Mouse (Mus musculus) MEL (cell line): Measurements from ENCODE around the gene Yeats4. TPM values are rescaled to one million over a fixed set of nuclear protein-coding genes. Genes with fewer than 3 reads are reported as not detected.
"Not testable (repeated sequence)": the region's sequence is repeated elsewhere in the genome, so short reads cannot be mapped to it uniquely, and the experiment has no call there.

ENCODE experiments used
- DNase-seq: peaks from one replicate; pipeline ENCODE4 v3.0.0; 2011; ENCODE audit warnings: low read depth, low spot score
- H3K27ac ChIP-seq: 2 replicates; pipeline ENCODE4 v1.5.1; 2012; ENCODE audit warnings: low read depth, mild to moderate bottlenecking, control low read depth, low read length, moderate library complexity; ENCODE audit not compliant: control insufficient read depth
- H3K27me3 ChIP-seq, 2 experiments: fragments of 150-350 bp in 1 of 2; sonication (generic) in 1 of 2; 2 replicates each; pipeline ENCODE4 v1.6.1; 2012; ENCODE audit warnings: low read length in 2 of 2, mild to moderate bottlenecking in 2 of 2, improper control_type of control experiment in 1 of 2, moderate library complexity in 1 of 2; ENCODE audit not compliant: insufficient read depth in 2 of 2, control insufficient read depth in 1 of 2
- H3K36me3 ChIP-seq, 2 experiments: 2 replicates each; pipeline ENCODE4 v1.6.1; 2012 to 2014; ENCODE audit warnings: low read length in 2 of 2, improper control_type of control experiment in 1 of 2, inconsistent platforms in 1 of 2, mild to moderate bottlenecking in 1 of 2; ENCODE audit not compliant: insufficient read depth in 2 of 2, control insufficient read depth in 1 of 2
- H3K4me1 ChIP-seq, 2 experiments: fragments of 150-350 bp in 1 of 2; sonication (generic) in 1 of 2; 2 replicates each; pipeline ENCODE4 v1.6.1; 2012; ENCODE audit warnings: low read length in 2 of 2, improper control_type of control experiment in 1 of 2, mild to moderate bottlenecking in 1 of 2; ENCODE audit not compliant: insufficient read depth in 2 of 2, control insufficient read depth in 1 of 2
- H3K4me3 ChIP-seq, 2 experiments: fragments of 150-350 bp in 1 of 2; sonication (generic) in 1 of 2; 2 replicates each; pipeline ENCODE4 v1.5.1; 2012; ENCODE audit warnings: low read depth in 2 of 2, low read length in 2 of 2, mild to moderate bottlenecking in 2 of 2, moderate library complexity in 2 of 2, control low read depth in 1 of 2, improper control_type of control experiment in 1 of 2; ENCODE audit not compliant: control insufficient read depth in 1 of 2, insufficient read depth in 1 of 2
- H3K79me2 ChIP-seq: 2 replicates; pipeline ENCODE4 v1.6.1; 2012; ENCODE audit warnings: mild to moderate bottlenecking, low read length, moderate library complexity; ENCODE audit not compliant: control insufficient read depth, poor library complexity, insufficient read depth
- H3K9ac ChIP-seq: 2 replicates; pipeline ENCODE4 v1.6.1; 2012; ENCODE audit warnings: low read depth, mild to moderate bottlenecking, control low read depth, low read length, moderate library complexity; ENCODE audit not compliant: control insufficient read depth, poor library complexity, severe bottlenecking
- H3K9me3 ChIP-seq: fragments of 150-350 bp; sonication (generic); replicated peaks from 2 replicates; pipeline ENCODE4 v1.6.1; 2012; ENCODE audit warnings: mild to moderate bottlenecking, low read length, improper control_type of control experiment, moderate library complexity; ENCODE audit not compliant: insufficient read depth
- CTCF ChIP-seq, 3 experiments: IDR thresholded peaks in 2 of 3; conservative IDR thresholded peaks in 1 of 3; 2 replicates each; pipeline ENCODE4 v1.5.1; 2011 to 2012; ENCODE audit warnings: low read length in 3 of 3, low read depth in 2 of 3, mild to moderate bottlenecking in 2 of 3, improper control_type of control experiment in 1 of 3, inconsistent platforms in 1 of 3, mixed read lengths in 1 of 3, moderate library complexity in 1 of 3; ENCODE audit not compliant: control insufficient read depth in 1 of 3, insufficient read depth in 1 of 3, poor library complexity in 1 of 3, severe bottlenecking in 1 of 3
- E2F4 ChIP-seq: IDR thresholded peaks from 2 replicates; pipeline ENCODE4 v1.6.1; 2011; ENCODE audit warnings: low read depth, low read length, improper control_type of control experiment, borderline replicate concordance
- ETS1 ChIP-seq: IDR thresholded peaks from 2 replicates; pipeline ENCODE4 v1.6.1; 2012; ENCODE audit warnings: low read depth, mild to moderate bottlenecking, inconsistent platforms, low read length, improper control_type of control experiment, moderate library complexity
- MYC ChIP-seq: IDR thresholded peaks from 2 replicates; pipeline ENCODE4 v1.6.1; 2011; ENCODE audit warnings: low read depth, mild to moderate bottlenecking, low read length, improper control_type of control experiment, moderate library complexity
- POLR2A ChIP-seq, 2 experiments: IDR thresholded peaks; 2 replicates each; pipeline ENCODE4 v1.6.1; 2011 to 2012; ENCODE audit warnings: low read length in 2 of 2, mild to moderate bottlenecking in 2 of 2, control low read depth in 1 of 2, improper control_type of control experiment in 1 of 2, low read depth in 1 of 2, moderate library complexity in 1 of 2; ENCODE audit not compliant: control insufficient read depth in 1 of 2, insufficient read depth in 1 of 2, poor library complexity in 1 of 2
- POLR2AphosphoS5 ChIP-seq: IDR thresholded peaks from 2 replicates; pipeline ENCODE4 v1.6.1; 2012; ENCODE audit warnings: low read depth, borderline replicate concordance, mild to moderate bottlenecking, inconsistent platforms, low read length, moderate library complexity, mixed read lengths
- RAD21 ChIP-seq: IDR thresholded peaks from 2 replicates; pipeline ENCODE4 v1.6.1; 2011; ENCODE audit warnings: mild to moderate bottlenecking, low read depth, low read length, improper control_type of control experiment
- SMC3 ChIP-seq: IDR thresholded peaks from 2 replicates; pipeline ENCODE4 v1.6.1; 2011; ENCODE audit warnings: low read depth, low read length, improper control_type of control experiment
- ZC3H11A ChIP-seq: IDR thresholded peaks from 2 replicates; pipeline ENCODE4 v1.6.1; 2012; ENCODE audit warnings: low read depth, mild to moderate bottlenecking, inconsistent platforms, low read length, improper control_type of control experiment
- ZMIZ1 ChIP-seq: IDR thresholded peaks from 2 replicates; pipeline ENCODE4 v1.6.1; 2012; ENCODE audit warnings: low read depth, mild to moderate bottlenecking, inconsistent platforms, low read length, improper control_type of control experiment, moderate library complexity
- ZNF384 ChIP-seq: IDR thresholded peaks from 2 replicates; pipeline ENCODE4 v1.6.1; 2012; ENCODE audit warnings: low read depth, mild to moderate bottlenecking, inconsistent platforms, low read length, improper control_type of control experiment
- polyA plus RNA-seq, 2 experiments: library from polyadenylated mRNA; stranded (reverse) in 1 of 2; unstranded in 1 of 2; fragments of >175 nt in 1 of 2; fragments of >200 nt in 1 of 2; gene quantifications; 2 replicates each; pipeline versions ENCODE4 v1.2.1 to v1.2.4; 2012; ENCODE audit warnings: low replicate concordance in 2 of 2, low read depth in 1 of 2; ENCODE audit not compliant: insufficient read length in 2 of 2, insufficient read depth in 1 of 2, missing spikeins in 1 of 2
- total RNA-seq: library from RNA; depleted of rRNA; stranded (reverse); fragments of 300-350 nt; gene quantifications from 2 replicates; pipeline ENCODE4 v1.2.3, GENCODE M21; 2012

The Yeats4 gene
- total and polyA plus RNA-seq, 3 experiments, result 61.8 to 106 TPM; not detected in 1

DNA sequence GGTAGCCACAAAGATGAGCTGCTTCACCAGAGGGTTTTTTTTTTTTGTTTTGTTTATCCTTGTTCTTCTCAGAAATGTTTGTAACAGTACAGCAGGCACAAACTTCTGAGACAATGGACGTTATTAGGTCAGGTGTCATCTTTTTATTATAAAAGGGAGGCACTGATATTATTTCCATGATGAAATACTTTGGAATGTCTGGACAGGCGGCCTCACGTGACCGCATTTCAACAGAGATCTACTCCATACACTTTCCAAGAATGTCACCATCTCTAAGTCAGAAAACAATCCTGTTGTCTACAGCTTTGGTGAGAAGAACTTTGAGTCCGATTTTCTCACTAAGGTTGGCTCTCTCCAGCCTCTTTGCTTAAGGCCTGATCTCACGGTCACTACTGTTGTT lies 13.3 kb downstream of the Yeats4 start:
- Histone ChIP-seq H3K4me3 (no peak overlapping the region), H3K36me3 (peaks cover 0 to 2% of the 10 kb centered on the region in 2 experiments; a peak in 1 of 4 replicates), H3K9me3 (no peaks in the 10 kb centered on the region), H3K27me3 (no peaks in the 10 kb centered on the region), H3K4me1 (no peaks in the 10 kb centered on the region), H3K79me2 (no peaks in the 10 kb centered on the region), H3K27ac (no peak overlapping the region), H3K9ac (no peak overlapping the region)
- no peak for DNase-seq
- TF ChIP-seq ETS1 (no peak), ZMIZ1 (no peak), POLR2A (IDR thresholded peaks at IDR 0.05; ENCODE audit: control insufficient read depth in 1 of 2, insufficient read depth in 1 of 2, low read depth in 1 of 2, low read length in 2 of 2, poor library complexity in 1 of 2) (no peak), POLR2AphosphoS5 (no peak)

DNA sequence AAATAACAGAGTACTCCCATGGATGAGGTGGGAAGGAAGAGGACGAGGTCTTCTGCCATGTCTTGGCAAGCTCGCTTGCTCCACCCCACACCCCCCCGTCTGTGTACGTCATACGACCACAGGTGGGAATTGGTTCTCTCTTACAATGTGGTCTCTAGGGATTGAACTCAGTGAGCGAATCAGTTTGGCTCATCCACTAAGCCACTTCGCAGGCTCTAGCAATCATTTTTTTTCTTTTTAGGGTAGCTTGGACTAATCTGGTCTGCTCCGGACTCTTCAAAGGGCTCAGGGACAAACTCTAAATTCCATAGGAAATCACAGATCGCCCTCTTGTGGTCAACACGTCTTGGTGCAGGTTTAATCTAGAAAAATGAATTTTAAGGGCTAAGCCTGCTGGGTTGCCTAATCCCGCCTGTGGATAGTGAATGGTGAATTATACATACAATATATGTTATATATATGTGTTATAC lies 14.8 kb downstream of the Yeats4 start:
- no peaks in the 10 kb centered on the region for H3K36me3 ChIP-seq
- DNase-seq, result peak; percentile 70
- no peaks in the 10 kb centered on the region for H3K79me2 ChIP-seq
- TF ChIP-seq CTCF (IDR thresholded peaks at IDR 0.05 in 2 of 3, conservative IDR thresholded peaks at IDR 0.05 in 1 of 3; ENCODE audit: control insufficient read depth in 1 of 3, insufficient read depth in 1 of 3, low read depth in 2 of 3, low read length in 3 of 3, poor library complexity in 1 of 3, severe bottlenecking in 1 of 3) (peak; percentile 47 to 93 (median 62); a peak in 5 of 6 replicates), RAD21 (peak; percentile 96), MYC (0 out of 2 replicates have a peak, but pooled peaks have one; percentile 15), SMC3 (peak; percentile 84), E2F4 (no peak), POLR2AphosphoS5 (no peak), ZNF384 (peak; percentile 45), ZC3H11A (peak; percentile 86)
- TF ChIP-seq, all 39 proteins: peak for 6
- Histone ChIP-seq H3K9me3 (no peaks in the 10 kb centered on the region), H3K27ac (no peak overlapping the region), H3K9ac (no peak overlapping the region), H3K27me3 (no peaks in the 10 kb centered on the region), H3K4me1 (no peaks in the 10 kb centered on the region), H3K4me3 (no peak overlapping the region)

- not testable (repeated sequence) for DNase-seq, H3K4me1 ChIP-seq, H3K79me2 ChIP-seq, H3K27ac ChIP-seq
- 0 out of 2 replicates have a peak, but pooled peaks have one; percentile 25 for TF ChIP-seq ZNF384
- TF ChIP-seq, all 39 proteins: peak for 1; not testable (repeated sequence) for 38
- not testable (repeated sequence) for H3K9me3 ChIP-seq, H3K4me3 ChIP-seq, H3K9ac ChIP-seq, H3K27me3 ChIP-seq, H3K36me3 ChIP-seq
Observed at GRCm38 (mm10) chr10:117208787-117209186, 15.5 kb downstream of the Yeats4 start.
